21 mouse cellular contexts compared by ENCODE assay signal in the genomic region with DNA sequence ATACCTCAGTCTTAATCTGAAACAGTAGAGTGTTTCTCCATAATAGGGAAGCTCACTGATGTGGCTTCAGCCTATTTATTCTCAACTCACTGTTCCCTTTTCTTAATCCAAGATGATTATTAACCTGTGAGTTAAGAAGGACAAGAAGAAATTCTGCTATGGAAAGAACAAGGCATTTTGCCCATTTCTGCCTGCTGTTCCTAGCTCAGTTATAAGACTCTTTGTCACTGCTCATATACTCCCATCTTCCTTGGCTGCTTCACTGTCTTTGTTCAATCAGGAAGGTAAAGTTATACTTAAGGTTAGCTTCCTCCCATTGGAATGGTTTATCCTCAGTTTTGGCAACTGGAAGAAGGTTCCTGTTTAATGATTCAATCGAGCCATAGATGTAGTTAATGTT.
DNase-seq lines count a peak whose midpoint lies in the region; ATAC-seq and TF ChIP-seq lines count a peak whose summit lies in the region.
"Had no signal": no experiment of that assay in that cellular context is flagged by ENCODE, and none has a peak within 500 bp of the region (broad histone marks: within the 10 kb centered on the region; RNA-seq: fewer than 3 reads in every experiment).

No protein-coding gene starts in this region.

- no peak overlapping the region for H3K9ac ChIP-seq in kidney, embryonic 14.5 days (ENCODE audit: low read depth, low read length)

- no peak for ATAC-seq in kidney, embryonic 14.5 days (ENCODE audit: low FRiP score, low TSS enrichment)
- ATAC-seq: activated CD4-positive, CD25-positive, alpha-beta regulatory T cell, adult 4 months; CD4-positive, CD25-positive, alpha-beta regulatory T cell, adult 4 months; Patski had no signal

- H3K4me3 ChIP-seq in kidney, adult 2 months (ENCODE audit: insufficient read depth, low read depth, low read length) = no peak overlapping the region
- no peak overlapping the region for H3K4me3 ChIP-seq in kidney, embryonic 14.5 days (ENCODE audit: low read length)

- peak overlapping the region; percentile 80 for H3K27ac ChIP-seq in kidney, adult 2 months (ENCODE audit: insufficient read depth, low read depth, low read length)
- no peak overlapping the region for H3K27ac ChIP-seq in kidney, embryonic 14.5 days (ENCODE audit: low read depth, low read length)

- peak; percentile 52 for DNase-seq in kidney, adult 2 months
- peak; percentile 9 to 10 for DNase-seq in kidney, adult 8-10 months
- no peak for DNase-seq in kidney, postnatal 25 days
- DNase-seq in kidney, adult 9 months = peak; percentile 55
- no peak for DNase-seq in kidney, postnatal 4 days
- DNase-seq: adrenal gland, adult 2 months; adrenal gland, adult 8-10 months; adrenal gland, postnatal 10 days; adrenal gland, postnatal 14 days; adrenal gland, postnatal 25 days; adrenal gland, postnatal 36 days; B cell, adult 2 months; cerebellum, adult 11 months; cerebellum, adult 11-12 months; cerebellum, adult 18-20 months had no signal

- no peak overlapping the region for H3K4me2 ChIP-seq in kidney, embryonic 14.5 days (replicated peaks; ENCODE audit: low read depth, low read length)

- no peaks in the 10 kb centered on the region for H3K4me1 ChIP-seq in kidney, adult 2 months (ENCODE audit: control insufficient read depth, insufficient read depth, low read length)
- no peaks in the 10 kb centered on the region for H3K4me1 ChIP-seq in kidney, embryonic 14.5 days (ENCODE audit: control insufficient read depth, insufficient read depth, low read length)

- H3K36me3 ChIP-seq in kidney, adult 2 months (ENCODE audit: control insufficient read depth, insufficient read depth, low read length) = no peaks in the 10 kb centered on the region
- no peaks in the 10 kb centered on the region for H3K36me3 ChIP-seq in kidney, embryonic 14.5 days (ENCODE audit: control insufficient read depth, insufficient read depth, low read length)
- H3K36me3 ChIP-seq: G1E had no signal

- no peaks in the 10 kb centered on the region for H3K9me3 ChIP-seq in kidney, embryonic 14.5 days (ENCODE audit: control insufficient read depth, low read length)
- H3K9me3 ChIP-seq: G1E had no signal

- H3K27me3 ChIP-seq in kidney, adult 2 months (replicated peaks; ENCODE audit: control insufficient read depth, insufficient read depth, low read length) = no peaks in the 10 kb centered on the region
- H3K27me3 ChIP-seq in kidney, embryonic 14.5 days (ENCODE audit: control insufficient read depth, insufficient read depth, low read length) = no peaks in the 10 kb centered on the region
- H3K27me3 ChIP-seq: CH12.LX, Patski had no signal

- no peak for TF ChIP-seq POLR2A in kidney, adult 2 months (IDR thresholded peaks at IDR 0.05; ENCODE audit: low read depth, low read length)

- 34% methylated on average over 1 of the region's 1 CpGs for WGBS in kidney, adult 2 months
- WGBS in kidney, embryonic 14.5 days = 81% methylated on average over 1 of the region's 1 CpGs

- no peak for TF ChIP-seq CTCF in kidney, adult 2 months (conservative IDR thresholded peaks at IDR 0.05; ENCODE audit: insufficient read depth, insufficient read length, low read depth, low read length)

Comparison
In these comparisons a context has a peak if more than half of its experiments do, and no peak if none do; other contexts are left out.
1. DNase-seq: peak in kidney, adult 2 months (single experiment), kidney, adult 8-10 months (2 of 2) and kidney, adult 9 months (single experiment); none in kidney, postnatal 25 days (0 of 2) and kidney, postnatal 4 days (0 of 2).